Mouse (Mus musculus) layer of hippocampus, postnatal 14 days (tissue): ENCODE data around the gene Eif2b4. TPM values are rescaled to one million over a fixed set of nuclear protein-coding genes. Genes with fewer than 3 reads are reported as not detected.
"Not testable (repeated sequence)": the region's sequence is repeated elsewhere in the genome, so short reads cannot be mapped to it uniquely, and the experiment has no call there.

ENCODE experiments used
- DNase-seq, 2 experiments: peaks; one replicate each; pipeline ENCODE4 v3.0.0; 2021 to 2022; ENCODE audit warnings: low spot score in 2 of 2, mixed read lengths in 1 of 2
- long read RNA-seq, 2 experiments: library from polyadenylated mRNA; stranded (forward); transcript quantifications; one replicate each; pipeline ENCODE4 v2.0.0; 2021
- total RNA-seq, 2 experiments: library from RNA; stranded (reverse); gene quantifications; 2 replicates each; pipeline ENCODE4 v1.2.3; 2021

The Eif2b4 gene
- 10 to 100 TPM; 48.1 to 55.2 TPM for total RNA-seq
- long read RNA-seq, experiment 1, transcript Eif2b4-202 (12 exons, 1,966 nt): minor isoform, 7 of 53 reads
- long read RNA-seq, experiment 1, transcript Eif2b4-201 (13 exons, 2,025 nt): major isoform, 28 of 53 reads
- long read RNA-seq, experiment 1, partial matches to known transcripts: 8 of 53 reads
- long read RNA-seq, experiment 1, other reads (novel, unspliced or antisense): 7 of 53 reads
- long read RNA-seq, experiment 2, transcript Eif2b4-202 (12 exons, 1,966 nt): minor isoform, 11 of 67 reads
- long read RNA-seq, experiment 2, transcript Eif2b4-203 (13 exons, 1,878 nt): minor isoform, 6 of 67 reads
- long read RNA-seq, experiment 2, transcript Eif2b4-201 (13 exons, 2,025 nt): major isoform, 34 of 67 reads
- long read RNA-seq, experiment 2, partial matches to known transcripts: 6 of 67 reads
- long read RNA-seq, experiment 2, other reads (novel, unspliced or antisense): 10 of 67 reads

- peak; percentile 98 to 100 for DNase-seq
Measured at GRCm38 (mm10) chr5:31192939-31193630, at the start of gene Eif2b4, which contains the start of gene Snx17. Gene Eif2b4, minus strand, starts transcription at chr5:31193430. Gene Snx17, plus strand, starts transcription at chr5:31193227.

GRCm38 (mm10) chr5:31242191-31242590, 49.0 kb upstream of the Eif2b4 start:
- no peak for DNase-seq

GRCm38 (mm10) chr5:31241522-31242034, 48.3 kb upstream of the Eif2b4 start:
- no peak for DNase-seq

- peak; percentile 94 to 95 for DNase-seq
Measured at GRCm38 (mm10) chr5:31240637-31241521, 47.6 kb upstream of the Eif2b4 start, which contains the start of the genes Nrbp1 and Gm9970. Gene Nrbp1, plus strand, starts transcription at chr5:31240864. Gene Gm9970, minus strand, starts transcription at chr5:31241232.

- no peak for DNase-seq
Measured at GRCm38 (mm10) chr5:31226641-31227040, 33.4 kb upstream of the Eif2b4 start.

- no peak for DNase-seq
Measured at GRCm38 (mm10) chr5:31222696-31223095, 29.5 kb upstream of the Eif2b4 start.

- DNase-seq: peak in 1 of 2 experiments; percentile 38
Measured at GRCm38 (mm10) chr5:31221304-31221945, 28.2 kb upstream of the Eif2b4 start.

GRCm38 (mm10) chr5:31220448-31221303, 27.4 kb upstream of the Eif2b4 start, which contains the start of gene Ppm1g:
Gene Ppm1g, minus strand, starts transcription at chr5:31220687.
- peak; percentile 95 to 96 for DNase-seq

- DNase-seq: peak; percentile 51 to 63
Measured at GRCm38 (mm10) chr5:31219911-31220447, 26.7 kb upstream of the Eif2b4 start.

GRCm38 (mm10) chr5:31219474-31219873, 26.2 kb upstream of the Eif2b4 start:
- DNase-seq: no peak

GRCm38 (mm10) chr5:31219070-31219469, 25.8 kb upstream of the Eif2b4 start:
- DNase-seq: no peak

- no peak for DNase-seq
Measured at GRCm38 (mm10) chr5:31218294-31218693, 25.1 kb upstream of the Eif2b4 start.

- not testable (repeated sequence) for DNase-seq
Measured at GRCm38 (mm10) chr5:31216554-31216953, 23.3 kb upstream of the Eif2b4 start.

GRCm38 (mm10) chr5:31204421-31204820, 11.2 kb upstream of the Eif2b4 start:
- DNase-seq: no peak

- no peak for DNase-seq
Measured at GRCm38 (mm10) chr5:31203866-31204265, 10.6 kb upstream of the Eif2b4 start.

GRCm38 (mm10) chr5:31202933-31203332, 9.7 kb upstream of the Eif2b4 start:
- no peak for DNase-seq

GRCm38 (mm10) chr5:31201742-31202590, 8.7 kb upstream of the Eif2b4 start, which contains the start of gene Zfp513:
Gene Zfp513, minus strand, starts transcription at chr5:31202303.
- DNase-seq: peak; percentile 95 to 99
